Mouse (Mus musculus) heart, postnatal 4 days (tissue): ENCODE measurements around the gene Zfp385c. TPM values are rescaled to one million over a fixed set of nuclear protein-coding genes. Genes with fewer than 3 reads are reported as not detected.
"Not testable (repeated sequence)": the region's sequence is repeated elsewhere in the genome, so short reads cannot be mapped to it uniquely, and the experiment has no call there.

Source experiments
- DNase-seq: peaks from one replicate; pipeline ENCODE4 v3.0.0; 2021
- total RNA-seq, 2 experiments: library from RNA; stranded (reverse); gene quantifications; 2 replicates each; pipeline ENCODE4 v1.2.3; 2021

Gene Zfp385c
- total RNA-seq, 2 experiments from 2014 or later, result 0.56 to 0.60 TPM

- no peak for DNase-seq
Measured at GRCm38 (mm10) chr11:100687265-100687664, 5.0 kb downstream of the Zfp385c start.

- DNase-seq, result no peak
Measured at GRCm38 (mm10) chr11:100685371-100685770, 6.9 kb downstream of the Zfp385c start.

- no peak for DNase-seq
Measured at GRCm38 (mm10) chr11:100684084-100684483, 8.2 kb downstream of the Zfp385c start.

GRCm38 (mm10) chr11:100682526-100682925 is 9.7 kb downstream of the Zfp385c start:
- DNase-seq, result no peak

DNA sequence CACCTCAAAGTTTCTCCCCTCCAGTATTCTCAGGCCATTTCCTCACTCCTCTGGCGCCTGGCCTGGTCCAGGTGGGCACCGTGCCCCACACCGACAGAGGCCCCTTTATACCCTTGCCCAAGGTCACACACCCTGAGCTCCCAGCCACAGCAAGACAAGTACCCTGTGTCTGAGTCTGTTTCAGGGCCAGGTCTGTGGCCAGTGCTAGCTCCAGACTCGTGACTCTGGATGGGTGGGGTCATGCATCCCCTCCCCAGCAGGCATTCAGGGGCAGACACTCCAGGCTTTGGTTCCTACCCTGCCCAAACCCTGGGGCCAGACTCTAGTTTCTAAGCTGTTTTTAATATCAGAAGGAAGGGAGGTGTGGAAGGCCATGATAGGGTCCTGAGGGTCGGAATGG is 10.4 kb downstream of the Zfp385c start:
- no peak for DNase-seq

GRCm38 (mm10) chr11:100677810-100678209 is 14.4 kb downstream of the Zfp385c start:
- no peak for DNase-seq

GRCm38 (mm10) chr11:100673169-100673568 is 19.1 kb downstream of the Zfp385c start:
- DNase-seq, result peak; percentile 67

DNA sequence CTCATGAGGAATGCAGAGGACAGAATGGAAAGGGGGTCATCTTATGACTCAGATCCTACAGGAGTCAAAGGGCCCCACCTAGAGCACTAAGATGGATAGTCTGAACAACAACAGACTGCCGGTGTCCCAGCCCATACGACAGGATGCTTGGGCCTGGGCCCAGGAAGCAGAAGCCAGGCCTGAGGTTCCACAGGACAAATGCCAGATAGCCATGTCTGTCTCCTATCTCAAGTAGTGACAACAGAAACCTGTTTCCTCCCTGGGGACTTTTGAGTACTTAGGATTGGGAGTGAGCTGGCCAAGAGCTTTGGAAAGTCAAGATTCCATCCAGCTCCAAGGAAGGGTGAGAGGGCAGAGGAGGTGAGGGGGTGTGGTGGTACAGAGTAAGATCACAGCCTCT is 20.3 kb downstream of the Zfp385c start:
- peak; percentile 49 for DNase-seq

- no peak for DNase-seq
Measured at GRCm38 (mm10) chr11:100671049-100671448, 21.2 kb downstream of the Zfp385c start.

DNA sequence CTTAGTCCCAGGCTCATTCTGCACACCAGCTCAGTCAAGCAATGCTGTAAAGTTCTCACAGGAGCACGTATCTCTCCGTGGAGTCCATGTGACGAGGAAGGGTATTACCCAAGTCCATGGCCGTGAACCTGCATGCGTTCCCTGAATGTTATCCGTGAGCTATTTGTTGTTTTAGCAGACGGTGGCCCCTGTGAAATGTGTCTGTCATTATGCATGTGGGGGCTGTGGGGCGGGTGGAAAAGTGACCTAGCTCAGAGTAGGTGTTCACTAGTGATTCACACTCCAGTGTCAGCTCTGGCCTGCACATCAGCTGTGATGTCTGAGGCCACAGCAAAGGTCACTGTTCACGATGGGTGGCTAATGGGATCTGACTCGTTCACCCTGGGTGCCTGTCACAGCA is 32.4 kb downstream of the Zfp385c start:
- no peak for DNase-seq

GRCm38 (mm10) chr11:100656458-100656857 is 35.8 kb downstream of the Zfp385c start:
- DNase-seq, result peak; percentile 29

DNA sequence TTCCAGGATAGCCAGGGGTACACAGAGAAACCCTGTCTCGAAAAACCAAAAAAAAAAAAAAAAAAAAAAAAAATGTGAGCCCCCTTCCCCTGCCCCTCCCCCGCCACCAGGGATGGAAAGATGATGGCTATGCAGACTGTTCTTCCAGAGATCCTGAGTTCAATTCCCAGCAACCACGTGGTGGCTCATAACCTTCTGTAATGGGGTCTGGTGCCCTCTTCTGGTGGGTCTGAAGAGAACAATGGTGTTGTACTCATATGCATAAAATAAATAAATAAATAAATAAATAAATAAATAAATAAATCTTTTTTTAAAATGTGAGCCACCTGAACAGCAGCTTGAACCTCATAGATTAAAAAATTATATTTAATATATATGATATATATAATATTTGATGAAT is 36.7 kb downstream of the Zfp385c start:
- DNase-seq, result not testable (repeated sequence)

DNA sequence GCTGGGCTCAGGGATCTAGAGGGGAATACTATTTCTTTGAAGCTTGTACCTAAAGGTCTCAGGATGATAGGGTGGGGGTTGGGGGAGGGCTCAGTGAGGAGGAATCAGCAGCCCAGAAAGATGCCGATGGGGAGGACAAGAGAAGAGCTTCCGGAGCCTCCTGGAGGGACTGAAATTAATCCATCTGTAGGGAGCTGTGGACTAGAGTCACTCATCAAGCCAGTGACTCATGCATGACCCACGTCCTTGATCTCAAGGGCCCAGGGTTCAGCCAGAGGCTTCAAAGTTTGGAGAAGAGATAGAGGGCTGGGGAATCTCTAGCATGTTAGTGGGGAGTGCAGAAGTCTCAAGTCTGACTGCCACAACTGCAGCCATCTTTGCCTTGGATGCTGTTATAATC is 40.5 kb downstream of the Zfp385c start:
- no peak for DNase-seq

- no peak for DNase-seq
Measured at GRCm38 (mm10) chr11:100651205-100651604, 41.0 kb downstream of the Zfp385c start.

DNA sequence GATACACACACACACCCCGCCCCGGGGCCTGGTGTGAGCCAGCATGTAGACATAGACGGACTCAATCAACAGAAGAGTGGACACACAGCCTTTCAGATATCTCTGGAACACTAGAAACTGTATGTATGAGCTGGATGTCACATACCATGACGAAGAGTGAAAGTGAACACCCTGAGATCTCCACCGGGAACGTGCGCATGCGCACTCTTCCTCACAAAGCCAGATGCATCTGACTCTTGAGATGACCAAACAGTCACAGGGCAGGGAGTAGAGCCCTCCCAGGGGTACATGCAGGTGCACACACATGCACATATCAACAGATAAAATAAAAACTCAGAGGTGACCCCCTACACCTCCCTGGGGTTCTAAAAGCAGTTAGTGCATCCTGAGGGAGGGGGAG is 43.9 kb downstream of the Zfp385c start:
- DNase-seq, result no peak

- DNase-seq, result peak; percentile 58
Measured at GRCm38 (mm10) chr11:100646265-100646664, 46.0 kb downstream of the Zfp385c start.

GRCm38 (mm10) chr11:100643612-100644575 is 48.4 kb downstream of the Zfp385c start:
- DNase-seq, result no peak

DNA sequence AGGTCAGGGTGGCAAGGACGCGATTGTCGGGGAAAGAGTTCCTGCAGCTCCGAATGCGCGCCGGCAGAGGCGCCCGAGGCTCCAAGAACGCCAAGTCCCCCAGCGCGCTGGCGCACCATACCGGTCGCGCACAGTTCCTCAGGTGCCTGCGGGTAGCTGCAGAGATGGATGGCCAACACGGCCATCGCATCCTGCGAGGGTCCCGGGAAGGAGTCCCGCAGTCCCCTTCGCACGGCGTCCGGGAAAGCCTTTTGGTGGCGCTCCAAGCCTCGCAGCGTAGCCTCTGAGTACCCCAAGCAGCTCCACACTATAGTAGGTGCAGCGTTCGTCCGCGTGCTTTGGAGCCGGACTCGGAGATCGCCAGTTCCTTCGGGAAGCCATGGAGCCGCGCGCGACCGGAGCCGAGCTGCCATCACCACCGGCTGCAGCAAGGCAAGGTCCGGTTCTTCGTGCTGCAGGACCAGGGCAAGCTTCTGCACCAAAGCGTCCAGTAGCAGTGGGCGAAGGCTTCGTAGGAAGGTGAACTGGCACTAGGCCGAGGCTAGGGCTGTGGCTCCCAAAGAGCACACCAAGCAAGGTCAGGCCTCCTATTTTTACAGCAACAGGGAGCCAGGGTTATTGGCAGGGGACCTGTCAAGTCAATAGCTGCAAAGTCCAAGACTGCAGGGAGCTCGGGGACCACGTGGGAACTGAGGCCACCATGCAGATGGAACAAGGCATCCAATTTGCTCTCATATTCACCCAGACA is 51.9 kb downstream of the Zfp385c start:
- peak; percentile 57 for DNase-seq

DNA sequence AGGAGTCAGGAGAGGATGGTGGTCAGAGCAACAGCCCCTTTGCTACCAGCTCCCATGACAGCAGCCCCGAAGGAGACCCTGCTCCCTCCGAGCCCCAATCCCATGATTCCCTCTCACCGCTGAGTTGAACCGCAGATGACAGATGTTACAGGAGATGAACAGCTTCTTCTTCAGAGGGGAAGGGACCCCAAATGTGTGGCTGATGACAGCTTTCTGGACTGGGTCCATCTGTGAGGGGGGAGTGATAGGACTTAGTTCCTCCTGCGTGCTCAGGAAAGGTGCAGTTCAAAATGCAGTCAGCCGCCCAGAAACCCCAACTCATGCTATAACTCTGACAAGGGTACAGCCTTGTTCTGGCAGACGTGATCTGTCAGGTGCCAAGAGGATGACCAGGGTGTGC is 57.7 kb downstream of the Zfp385c start:
- DNase-seq, result no peak

DNA sequence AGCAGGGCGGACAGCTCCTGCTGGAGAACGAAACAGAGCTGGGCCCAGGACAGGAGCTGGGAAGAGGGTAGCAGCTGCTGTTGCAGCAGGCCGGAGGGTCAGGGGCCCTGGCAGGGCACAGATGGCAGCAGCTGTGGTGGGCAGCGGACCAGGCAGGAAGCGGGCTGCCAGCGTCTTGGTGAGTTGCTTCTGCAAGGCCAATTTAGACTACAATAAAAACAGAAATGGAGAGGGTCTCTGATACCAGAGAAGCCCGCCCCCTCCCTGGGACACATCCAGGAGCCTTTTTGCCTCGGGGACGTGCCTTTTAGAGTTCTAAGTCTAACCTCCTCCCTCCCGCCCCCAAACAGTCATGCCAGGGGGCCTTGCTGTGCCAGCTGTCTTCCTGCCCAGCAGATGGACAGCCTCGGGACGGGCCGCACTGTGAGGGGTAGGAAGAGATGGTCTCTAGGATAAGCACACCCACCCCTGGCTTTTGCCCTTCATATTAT is 63.3 kb downstream of the Zfp385c start:
- DNase-seq, result no peak

- DNase-seq, result no peak
Measured at GRCm38 (mm10) chr11:100628056-100628455, 64.2 kb downstream of the Zfp385c start.

- peak; percentile 86 for DNase-seq
Measured at GRCm38 (mm10) chr11:100626701-100627195, 65.5 kb downstream of the Zfp385c start.
